Mouse (Mus musculus) kidney, adult 18-20 months (tissue): Measurements from ENCODE around the gene Gm29582.
"Not testable (repeated sequence)": the region's sequence is repeated elsewhere in the genome, so short reads cannot be mapped to it uniquely, and the experiment has no call there.

ENCODE experiments used
- DNase-seq: peaks from one replicate; pipeline ENCODE4 v3.0.0; 2021

Gm29582 gene

GRCm38 (mm10) chrY:30738461-30738860, at the start of gene Gm29582:
TSS of gene Gm29582 (minus strand) at chrY:30738561.
- not testable (repeated sequence) for DNase-seq
